Mouse (Mus musculus): ENCODE results near the gene Nedd9.

- TF ChIP-seq CTCF (IDR thresholded peaks at IDR 0.05; ENCODE audit: borderline replicate concordance, control insufficient read depth, extremely low read depth, insufficient read depth, low read length, poor library complexity) (no peak), POLR2A (IDR thresholded peaks at IDR 0.05; ENCODE audit: control insufficient read depth, extremely low read depth, insufficient read depth, low read length, poor library complexity) (no peak)
Measured at GRCm38 (mm10) chr13:41474365-41474764, 12.8 kb downstream of the Nedd9 start.

Measured in thymus, adult 2 months (tissue).